Mouse (Mus musculus) intestine, embryonic 16.5 days (tissue): ENCODE results near the gene Nupl1. TPM values are rescaled to one million over a fixed set of nuclear protein-coding genes. Genes with fewer than 3 reads are reported as not detected.
A peak's percentile ranks its signal among the peaks of the same experiment; 100 is the strongest.

Source experiments
- ATAC-seq: fragments of 200-750 bp; cut with Nextera tagmentation; 2 replicates; pipeline ENCODE4 v1.8.0; 2017; ENCODE audit warnings: moderate TSS enrichment, moderate library complexity
- H3K27ac ChIP-seq: fragments of 300-500 bp; sonication (generic); 2 replicates; pipeline ENCODE4 v1.5.1; 2014; ENCODE audit warnings: mild to moderate bottlenecking, low read length
- H3K27me3 ChIP-seq: fragments of 300-500 bp; sonication (generic); replicated peaks from 2 replicates; pipeline ENCODE4 v1.6.1; 2014; ENCODE audit warnings: low read length, control low read depth, mixed read lengths; ENCODE audit not compliant: control insufficient read depth, insufficient read depth
- H3K36me3 ChIP-seq: fragments of 300-500 bp; sonication (generic); 2 replicates; pipeline ENCODE4 v1.6.1; 2014; ENCODE audit warnings: low read length, control low read depth; ENCODE audit not compliant: control insufficient read depth, insufficient read depth
- H3K4me1 ChIP-seq: fragments of 300-500 bp; sonication (generic); 2 replicates; pipeline ENCODE4 v1.6.1; 2014; ENCODE audit warnings: low read length, control low read depth, mixed read lengths; ENCODE audit not compliant: control insufficient read depth, insufficient read depth
- H3K4me2 ChIP-seq: fragments of 300-500 bp; sonication (generic); 2 replicates; pipeline ENCODE4 v1.6.1; 2014; ENCODE audit warnings: low read depth, low read length, control low read depth
- H3K4me3 ChIP-seq: fragments of 300-500 bp; sonication (generic); 2 replicates; pipeline ENCODE4 v1.5.1; 2014; ENCODE audit warnings: mild to moderate bottlenecking, low read length
- H3K9ac ChIP-seq: fragments of 300-500 bp; sonication (generic); 2 replicates; pipeline ENCODE4 v1.6.1; 2014; ENCODE audit warnings: low read depth, low read length
- H3K9me3 ChIP-seq: fragments of 300-500 bp; sonication (generic); 2 replicates; pipeline ENCODE4 v1.6.1; 2016; ENCODE audit warnings: low read length, control low read depth; ENCODE audit not compliant: control insufficient read depth
- WGBS: fragments of 180-500 bp; shearing (Covaris S2); extraction: QIAGEN DNeasy Blood & Tissue Kit; methylation state at CpG from one replicate; pipeline ENCODE4 v1.1.7; 2014; 5-methylcytosine and 5-hydroxymethylcytosine counted together
- microRNA counts: library from miRNA; unstranded; fragments of <30 nt; microRNA quantifications from one replicate; lab custom pipeline; 2016
- microRNA-seq: library from miRNA; unstranded; fragments of <30 nt; microRNA quantifications from one replicate; pipeline ENCODE4, GENCODE M21; 2016
- polyA plus RNA-seq: library from polyadenylated mRNA; unstranded; fragments of >200 nt; fragmentation: Nextera tagmentation; extraction: Ambion mirVana; gene quantifications from 2 replicates; pipeline ENCODE4 v1.2.1, GENCODE M21; 2015

Nupl1 gene
- polyA plus RNA-seq, 1 experiment from 2014 or later, result 0.09 TPM

DNA sequence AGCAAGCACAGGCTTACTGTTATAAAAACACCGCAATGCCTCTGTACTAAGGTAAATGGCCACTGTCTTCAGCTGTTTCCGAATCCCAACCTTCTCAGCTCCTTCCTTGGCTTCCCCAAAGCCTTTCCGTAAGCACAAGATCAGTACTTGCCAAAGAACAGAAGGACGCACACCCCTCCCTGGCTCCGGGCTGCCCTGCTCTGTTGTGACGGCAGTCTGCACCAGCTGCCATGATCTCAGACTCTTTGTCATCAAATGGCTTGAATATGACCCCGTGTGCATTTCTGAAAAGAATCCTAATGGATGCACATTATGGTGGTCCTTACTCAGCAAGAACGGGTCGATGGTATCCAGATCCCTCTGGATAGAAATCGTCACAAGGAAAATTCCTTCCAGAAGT, 108.0 kb downstream of the Nupl1 start:
- H3K36me3 ChIP-seq, result no peaks in the 10 kb centered on the region
- H3K27ac ChIP-seq, result no peak overlapping the region
- 75% methylated on average over 10 of the region's 10 CpGs for WGBS
- no peaks in the 10 kb centered on the region for H3K27me3 ChIP-seq
- H3K9me3 ChIP-seq, result no peaks in the 10 kb centered on the region
- ATAC-seq, result no peak
- H3K4me2 ChIP-seq, result no peak overlapping the region
- H3K9ac ChIP-seq, result no peak overlapping the region
- H3K4me1 ChIP-seq, result no peaks in the 10 kb centered on the region
- no peak overlapping the region for H3K4me3 ChIP-seq

DNA sequence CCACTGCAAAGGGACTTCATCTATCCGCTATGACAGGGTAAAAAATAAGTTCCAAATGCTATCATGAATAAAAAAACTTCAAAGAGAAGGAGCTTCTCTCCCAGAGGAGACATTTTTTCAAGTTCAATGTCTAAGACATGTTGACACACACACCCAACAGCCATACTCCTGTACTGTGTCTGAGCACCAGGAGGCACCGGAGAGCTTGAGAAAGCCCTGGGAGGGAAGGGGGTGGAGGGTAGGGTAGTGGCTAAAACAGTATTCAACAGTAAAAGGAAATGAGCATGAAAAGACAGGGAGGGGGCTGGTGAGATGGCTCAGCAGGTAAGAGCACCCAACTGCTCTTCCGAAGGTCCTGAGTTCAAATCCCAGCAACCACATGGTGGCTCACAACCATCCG, 112.9 kb downstream of the Nupl1 start:
- H3K27me3 ChIP-seq, result no peaks in the 10 kb centered on the region
- no peak overlapping the region for H3K9ac ChIP-seq
- no peak overlapping the region for H3K4me2 ChIP-seq
- no peaks in the 10 kb centered on the region for H3K9me3 ChIP-seq
- H3K36me3 ChIP-seq, result no peaks in the 10 kb centered on the region
- no peak overlapping the region for H3K27ac ChIP-seq
- no peak for ATAC-seq
- no peaks in the 10 kb centered on the region for H3K4me1 ChIP-seq
- H3K4me3 ChIP-seq, result no peak overlapping the region
- WGBS, result 86% methylated on average over 3 of the region's 4 CpGs

DNA sequence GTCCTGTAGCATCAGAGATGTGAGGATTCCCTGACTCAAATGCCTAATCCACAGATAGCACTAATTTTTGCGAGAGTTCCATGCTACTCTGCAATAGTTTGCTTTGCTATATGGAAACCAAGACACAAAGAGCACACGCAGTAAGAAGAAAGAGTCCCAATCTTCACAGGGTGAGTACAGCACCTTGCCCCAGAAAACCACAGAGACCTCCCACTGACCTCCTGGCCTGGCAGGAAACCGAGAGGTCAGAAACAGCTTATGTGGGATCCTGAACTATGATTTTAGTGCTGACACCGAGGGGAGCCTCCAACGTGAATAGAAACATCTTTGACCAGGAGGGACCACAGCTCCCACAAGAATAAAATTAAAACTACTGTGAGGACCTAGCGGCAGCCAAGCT, 113.4 kb downstream of the Nupl1 start:
- no peaks in the 10 kb centered on the region for H3K4me1 ChIP-seq
- H3K4me2 ChIP-seq, result no peak overlapping the region
- no peak overlapping the region for H3K4me3 ChIP-seq
- no peak overlapping the region for H3K9ac ChIP-seq
- H3K9me3 ChIP-seq, result no peaks in the 10 kb centered on the region
- H3K36me3 ChIP-seq, result no peaks in the 10 kb centered on the region
- 68% methylated on average over 6 of the region's 6 CpGs for WGBS
- no peak overlapping the region for H3K27ac ChIP-seq
- no peak for ATAC-seq
- no peaks in the 10 kb centered on the region for H3K27me3 ChIP-seq

DNA sequence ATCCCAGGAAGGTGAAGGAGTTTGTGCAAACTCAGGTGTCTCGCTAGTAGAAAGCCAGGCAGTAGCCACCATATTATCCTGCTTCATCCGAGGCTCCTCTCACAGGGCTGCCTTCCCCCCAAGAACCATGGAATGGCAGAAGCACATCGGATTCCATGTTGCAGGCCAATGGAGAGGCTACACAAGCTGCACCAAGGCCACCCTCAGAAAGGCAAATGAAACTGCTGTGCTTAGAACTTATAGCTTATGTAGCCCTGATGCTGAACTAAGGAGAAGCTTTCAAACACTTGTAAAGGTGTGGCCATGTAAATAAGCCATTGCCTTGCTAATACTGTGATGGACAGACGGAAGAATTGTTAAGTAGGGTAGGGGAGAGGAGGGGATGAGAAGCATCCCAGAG, 115.4 kb downstream of the Nupl1 start:
- H3K4me3 ChIP-seq, result no peak overlapping the region
- 83% methylated on average over 4 of the region's 4 CpGs for WGBS
- no peak for ATAC-seq

DNA sequence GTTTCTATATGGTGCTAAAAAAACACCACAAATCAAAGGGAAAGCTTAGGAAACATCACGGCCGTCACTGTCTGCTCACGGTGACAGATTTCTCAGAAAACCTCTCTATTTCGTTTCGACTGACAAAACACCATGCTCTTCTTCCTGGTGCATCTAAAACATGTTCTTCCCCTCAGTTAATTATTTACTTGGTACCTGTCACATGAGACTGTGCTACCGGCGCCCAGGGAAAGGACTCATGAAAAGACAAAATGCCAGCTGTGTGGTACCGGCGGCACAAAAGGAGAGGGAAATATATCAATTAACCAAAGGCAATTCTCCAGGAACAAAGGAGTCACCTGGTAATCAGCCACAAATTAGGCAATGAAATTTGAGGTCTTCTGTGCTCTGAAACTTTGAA, 116.5 kb downstream of the Nupl1 start:
- no peaks in the 10 kb centered on the region for H3K9me3 ChIP-seq
- H3K9ac ChIP-seq, result no peak overlapping the region
- no peak overlapping the region for H3K4me3 ChIP-seq
- no peak overlapping the region for H3K27ac ChIP-seq
- 55% methylated on average over 9 of the region's 9 CpGs for WGBS
- H3K4me1 ChIP-seq, result no peaks in the 10 kb centered on the region
- no peaks in the 10 kb centered on the region for H3K36me3 ChIP-seq
- peak overlapping the region; percentile 18; the same call in 1 of the 2 replicates for H3K4me2 ChIP-seq
- H3K27me3 ChIP-seq, result no peaks in the 10 kb centered on the region
- peak; percentile 65; the same call in 1 of the 2 replicates for ATAC-seq

More for the DNA sequence above, 115.4 kb downstream of the Nupl1 start:
- no peak overlapping the region for H3K27ac ChIP-seq
- no peaks in the 10 kb centered on the region for H3K27me3 ChIP-seq
- H3K4me1 ChIP-seq, result no peaks in the 10 kb centered on the region
- no peaks in the 10 kb centered on the region for H3K9me3 ChIP-seq
- no peaks in the 10 kb centered on the region for H3K36me3 ChIP-seq
- no peak overlapping the region for H3K4me2 ChIP-seq
- no peak overlapping the region for H3K9ac ChIP-seq

MicroRNAs within 50 kb of the gene (microRNA counts, 519-probe panel; counts per million panel counts)
- microRNA mmu-miR-719 (lab: Ali Mortazavi, UCI), result 35.7 counts per million

Small RNA genes lying within 50 kb of the gene (microRNA-seq; reads per million reads assigned to microRNA genes)
- not detected for gene Mir719

Other genes with a start within 250 kb of the Nupl1 start
- gene Atp8a2, start 54.3 kb downstream of the Nupl1 start, polyA plus RNA-seq, result 6.3 and 6.7 TPM in 2 replicates
- gene Gm49336, start 76 bp upstream of the Nupl1 start, polyA plus RNA-seq, result 38.9 and 39.1 TPM in 2 replicates
- 25.0 and 25.3 TPM in 2 replicates for gene Mtmr6, start 13.8 kb upstream of the Nupl1 start, polyA plus RNA-seq
- gene Amer2, start 121.8 kb upstream of the Nupl1 start, polyA plus RNA-seq, result 0.56 and 0.64 TPM in 2 replicates